Mouse (Mus musculus) olfactory bulb, adult 2 months (tissue): ENCODE measurements around the gene Syt8. TPM values are rescaled to one million over a fixed set of nuclear protein-coding genes. Genes with fewer than 3 reads are reported as not detected.

Source experiments
- H3K27ac ChIP-seq: fragments of 200-500 bp; 2 replicates; pipeline ENCODE4 v1.5.1; 2012; ENCODE audit warnings: low read depth, low read length; ENCODE audit not compliant: insufficient read depth
- H3K4me1 ChIP-seq: fragments of 200-500 bp; 2 replicates; pipeline ENCODE4 v1.6.1; 2012; ENCODE audit warnings: low read length; ENCODE audit not compliant: control insufficient read depth, insufficient read depth
- H3K4me3 ChIP-seq: fragments of 200-500 bp; 2 replicates; pipeline ENCODE4 v1.5.1; 2012; ENCODE audit warnings: mild to moderate bottlenecking, low read depth, low read length, moderate library complexity; ENCODE audit not compliant: insufficient read depth
- CTCF ChIP-seq: fragments of 200-500 bp; IDR thresholded peaks from 2 replicates; pipeline ENCODE4 v1.5.1; 2012; ENCODE audit warnings: low read depth, mild to moderate bottlenecking, low read length, moderate library complexity; ENCODE audit not compliant: insufficient read depth
- POLR2A ChIP-seq: fragments of 200-500 bp; IDR thresholded peaks from 2 replicates; pipeline ENCODE4 v1.6.1; 2012; ENCODE audit warnings: mild to moderate bottlenecking, low read depth, low read length, moderate library complexity; ENCODE audit not compliant: insufficient read depth
- WGBS: fragments of 180-500 bp; shearing (Covaris S2); methylation state at CpG from one replicate; pipeline ENCODE4 v1.1.7; 2018; 5-methylcytosine and 5-hydroxymethylcytosine counted together
- polyA plus RNA-seq: library from polyadenylated mRNA; stranded (reverse); fragments of >200 nt; gene quantifications from 2 replicates; pipeline ENCODE4 v1.2.4, GENCODE M21; 2012; ENCODE audit warnings: low replicate concordance; ENCODE audit not compliant: missing spikeins, insufficient read depth, insufficient read length

The Syt8 gene
- polyA plus RNA-seq, 1 experiment = not detected

DNA sequence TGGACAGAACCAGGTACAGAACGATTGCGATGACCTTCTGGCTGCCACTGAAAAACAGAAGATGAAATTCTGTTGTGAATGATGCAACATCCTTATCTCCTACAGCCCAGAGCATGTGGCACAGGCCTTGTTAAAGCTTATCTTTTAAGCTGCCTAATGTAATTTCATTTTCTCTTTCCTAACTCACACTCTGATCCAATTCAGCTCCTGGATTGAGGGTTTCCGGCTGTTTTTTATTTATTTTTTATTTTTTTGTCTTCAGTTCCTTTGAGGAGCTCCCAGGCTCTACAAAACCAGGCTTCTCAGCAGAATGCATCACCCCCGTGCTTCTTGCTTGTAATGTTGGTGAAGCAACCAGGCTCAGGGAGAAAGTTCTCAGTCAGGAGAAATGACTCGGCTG, 14.8 kb upstream of the Syt8 start:
- TF ChIP-seq CTCF (no peak), POLR2A (no peak)
- H3K4me3 ChIP-seq = no peak overlapping the region
- 86% methylated on average over 5 of the region's 5 CpGs for WGBS
- no peaks in the 10 kb centered on the region for H3K4me1 ChIP-seq
- H3K27ac ChIP-seq = no peak overlapping the region

DNA sequence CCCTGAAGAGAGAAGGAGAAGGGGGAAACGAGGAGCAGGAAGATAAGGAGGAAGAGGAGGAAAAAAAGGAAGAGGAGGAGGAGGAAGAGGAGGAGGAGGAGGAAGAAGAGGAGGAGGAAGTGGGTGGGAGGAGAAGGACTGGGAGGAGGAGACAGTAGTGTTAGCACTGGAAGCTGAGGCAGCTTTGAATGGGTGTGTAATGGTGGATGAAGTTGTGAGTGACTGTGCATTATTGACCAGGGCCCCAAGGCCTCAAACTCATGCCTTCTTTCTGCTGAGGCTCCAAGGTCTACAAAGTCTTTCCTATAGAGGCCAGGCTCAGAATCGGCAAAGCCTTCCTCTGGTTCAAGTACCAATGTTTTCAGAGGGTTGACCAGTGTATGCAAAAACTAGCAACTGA, 12.8 kb upstream of the Syt8 start:
- Histone ChIP-seq H3K27ac (no peak overlapping the region), H3K4me1 (no peaks in the 10 kb centered on the region), H3K4me3 (no peak overlapping the region)
- no peak for TF ChIP-seq CTCF
- TF ChIP-seq POLR2A = no peak
- WGBS = 82% methylated on average over 2 of the region's 2 CpGs

DNA sequence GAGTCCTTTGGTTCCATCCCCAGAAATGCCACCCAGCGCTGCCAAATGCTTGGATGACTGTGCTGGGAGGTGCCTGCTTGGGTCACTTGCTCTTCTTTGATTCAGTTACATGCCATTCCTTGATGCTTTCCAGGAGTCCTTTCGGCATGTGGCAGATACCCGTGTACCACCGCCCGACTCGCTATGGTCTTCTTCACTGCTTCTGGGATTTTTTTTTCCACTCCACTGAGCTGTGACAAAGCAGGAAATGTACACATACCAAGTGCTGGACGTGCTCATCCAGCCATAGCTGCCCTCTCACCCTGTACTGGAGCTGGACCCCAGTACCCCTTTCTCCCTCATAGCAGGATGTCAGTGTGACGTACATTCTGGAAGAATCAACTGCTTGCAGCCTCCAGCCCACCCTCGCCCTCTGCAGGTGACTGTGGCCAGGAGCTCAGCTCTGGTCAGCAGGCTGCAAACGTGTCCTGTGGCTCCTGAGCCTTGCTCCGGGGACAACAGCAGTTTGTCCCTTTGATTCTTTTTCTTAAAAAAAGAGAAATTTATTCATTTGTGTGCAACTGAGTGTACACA, 8.9 kb upstream of the Syt8 start:
- TF ChIP-seq CTCF = no peak
- no peak for TF ChIP-seq POLR2A
- no peak overlapping the region for H3K27ac ChIP-seq
- 70% methylated on average over 11 of the region's 11 CpGs for WGBS

DNA sequence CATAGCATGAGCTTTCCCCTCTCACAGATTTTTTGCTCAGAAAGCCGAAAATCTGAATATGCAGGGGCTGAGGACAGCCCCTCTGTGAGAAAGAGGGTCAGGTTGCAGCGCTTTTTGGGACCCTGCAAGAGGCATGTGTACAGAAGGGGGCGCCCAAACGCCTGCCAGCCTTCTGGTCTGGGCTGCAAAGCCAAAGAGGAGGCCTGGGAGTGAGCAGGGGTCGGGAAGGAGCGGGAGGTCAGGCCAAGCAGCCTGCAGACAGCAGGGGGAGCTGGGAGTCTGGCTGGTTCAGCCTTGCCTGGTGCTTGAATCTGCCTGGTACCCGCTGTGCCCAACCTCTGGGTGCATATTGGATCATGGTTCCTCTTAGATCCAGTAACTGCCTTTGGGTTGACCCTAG, 6.4 kb upstream of the Syt8 start:
- no peak for TF ChIP-seq POLR2A
- Histone ChIP-seq H3K4me1 (peaks cover 6% of the 10 kb centered on the region), H3K4me3 (no peak overlapping the region), H3K27ac (no peak overlapping the region)
- WGBS = 52% methylated on average over 7 of the region's 7 CpGs

More for the DNA sequence above, 8.9 kb upstream of the Syt8 start:
- Histone ChIP-seq H3K4me3 (no peak overlapping the region), H3K4me1 (peaks cover 6% of the 10 kb centered on the region)

DNA sequence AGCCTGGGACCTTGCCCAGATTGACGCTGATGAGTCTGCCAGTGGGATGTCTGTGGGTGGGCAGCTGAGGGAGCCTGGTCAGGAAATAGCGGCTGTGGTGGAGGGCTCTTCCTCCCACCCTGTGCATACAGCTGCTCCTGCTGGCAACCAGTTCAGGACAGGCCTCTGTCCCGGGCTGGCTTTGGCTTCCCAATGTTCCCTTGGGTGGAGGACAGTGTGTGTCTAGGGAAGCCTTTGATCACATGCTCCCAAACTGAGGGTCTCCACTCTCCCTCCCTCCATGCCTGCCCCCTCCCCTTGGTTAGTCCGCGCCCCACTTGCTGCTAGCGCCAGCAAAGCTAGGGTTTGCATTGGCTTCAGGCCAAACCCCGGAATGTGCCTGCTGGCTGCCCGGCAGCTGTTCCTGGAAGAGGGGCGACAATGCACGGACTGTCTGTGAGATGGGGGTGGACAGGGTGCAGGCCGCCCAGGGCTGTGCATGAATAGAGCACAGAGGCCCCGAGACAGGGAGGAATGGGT, 4.4 kb upstream of the Syt8 start:
- Histone ChIP-seq H3K27ac (no peak overlapping the region), H3K4me1 (peaks cover 6% of the 10 kb centered on the region), H3K4me3 (no peak overlapping the region)
- TF ChIP-seq CTCF (no peak), POLR2A (no peak)
- WGBS = 29% methylated on average over 12 of the region's 12 CpGs

DNA sequence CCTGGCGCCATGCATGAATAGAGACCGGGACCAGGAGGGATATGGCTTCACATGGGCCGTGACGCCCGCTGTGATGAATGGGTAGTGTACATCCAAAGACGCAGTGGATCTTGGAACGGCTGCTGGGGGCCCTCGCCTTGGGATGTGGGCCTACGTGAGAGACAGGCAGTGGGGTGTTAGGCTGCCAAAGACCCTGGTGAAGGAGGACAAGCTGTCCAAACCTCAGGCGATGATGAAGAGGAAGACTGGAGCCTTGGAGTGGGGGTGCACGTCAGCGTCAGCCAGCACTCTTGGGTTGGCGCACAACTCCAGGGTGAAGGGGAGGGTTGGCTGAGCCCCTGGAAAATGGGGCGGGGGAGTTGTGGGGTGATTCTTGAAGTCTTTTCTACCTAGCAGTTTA, 3.5 kb upstream of the Syt8 start:
- peaks cover 6% of the 10 kb centered on the region for H3K4me1 ChIP-seq
- 86% methylated on average over 14 of the region's 14 CpGs for WGBS
- TF ChIP-seq CTCF (no peak), POLR2A (no peak)
- no peak overlapping the region for H3K27ac ChIP-seq
- H3K4me3 ChIP-seq = no peak overlapping the region

DNA sequence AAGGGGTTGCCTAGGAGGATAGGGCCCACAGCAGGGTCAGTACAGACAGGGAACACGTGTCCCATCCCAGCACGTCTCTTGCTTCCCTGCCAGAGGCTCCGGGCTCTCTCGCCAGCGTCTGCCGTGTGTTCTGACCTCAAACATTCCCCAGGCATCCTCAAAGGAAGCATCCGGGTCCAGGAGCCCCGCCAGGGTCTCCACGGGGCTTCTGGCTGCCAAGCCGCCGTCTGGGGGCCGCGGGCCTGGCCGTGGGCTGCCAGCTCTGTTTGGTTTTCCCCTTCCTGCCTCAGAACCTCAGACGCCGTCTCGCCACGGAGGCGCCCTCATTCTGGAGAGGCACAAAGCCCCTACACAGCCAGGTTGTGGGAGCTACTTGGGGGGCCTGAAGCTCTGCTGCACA, 1.0 kb upstream of the Syt8 start:
- H3K27ac ChIP-seq = no peak overlapping the region
- no peak for TF ChIP-seq POLR2A
- TF ChIP-seq CTCF = no peak
- H3K4me3 ChIP-seq = no peak overlapping the region
- WGBS = 48% methylated on average over 19 of the region's 19 CpGs
- H3K4me1 ChIP-seq = peaks cover 6% of the 10 kb centered on the region

DNA sequence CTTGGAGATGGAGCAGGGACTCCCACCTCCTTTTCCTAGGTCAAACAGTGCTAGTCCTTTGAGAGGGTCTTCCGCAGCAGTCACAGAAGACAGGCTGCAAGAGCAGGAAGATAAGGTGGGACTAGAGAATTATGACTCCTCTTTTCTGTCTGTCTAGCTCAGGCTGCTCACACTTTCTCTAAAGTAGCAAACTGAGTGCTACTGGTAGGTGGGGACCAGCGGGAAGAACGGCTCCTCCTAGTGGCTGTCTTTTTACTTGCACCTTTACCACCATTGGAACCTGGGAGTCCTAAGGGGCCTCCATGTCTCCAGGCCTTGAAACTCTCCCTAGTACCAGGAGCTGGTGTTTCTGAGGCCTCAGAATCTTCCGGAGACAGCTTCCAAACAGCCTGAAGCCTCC, 874 bp downstream of the Syt8 start:
- 26% methylated on average over 4 of the region's 4 CpGs for WGBS
- H3K4me1 ChIP-seq = peaks cover under 1% of the 10 kb centered on the region; the same call in 1 of the 2 replicates
- TF ChIP-seq CTCF = 0 out of 2 replicates have a peak, but pooled peaks have one; percentile 30
- no peak for TF ChIP-seq POLR2A
- H3K27ac ChIP-seq = no peak overlapping the region
- H3K4me3 ChIP-seq = no peak overlapping the region

DNA sequence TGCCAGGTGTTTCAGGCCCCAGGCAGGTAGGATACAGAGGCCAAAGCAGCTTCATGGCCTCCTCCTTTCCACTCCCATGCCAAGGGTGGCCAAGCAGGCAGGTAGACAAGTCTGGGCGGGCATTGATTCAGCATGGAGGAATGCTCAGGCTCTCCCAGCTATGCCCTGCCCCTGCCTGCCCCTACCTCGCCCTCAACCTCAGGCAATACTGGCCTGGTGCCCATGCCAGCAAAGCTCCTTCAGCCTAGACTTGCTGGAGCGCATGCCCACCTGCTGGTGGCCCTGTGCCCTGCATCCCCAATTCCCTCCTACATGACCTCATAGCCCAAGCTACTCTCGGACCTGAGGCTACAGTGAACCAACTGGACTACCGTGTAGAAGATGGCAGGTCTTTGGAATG, 2.7 kb downstream of the Syt8 start:
- TF ChIP-seq POLR2A = no peak
- no peak for TF ChIP-seq CTCF
- 82% methylated on average over 5 of the region's 5 CpGs for WGBS
- no peak overlapping the region for H3K27ac ChIP-seq
- H3K4me1 ChIP-seq = no peaks in the 10 kb centered on the region
- no peak overlapping the region for H3K4me3 ChIP-seq

DNA sequence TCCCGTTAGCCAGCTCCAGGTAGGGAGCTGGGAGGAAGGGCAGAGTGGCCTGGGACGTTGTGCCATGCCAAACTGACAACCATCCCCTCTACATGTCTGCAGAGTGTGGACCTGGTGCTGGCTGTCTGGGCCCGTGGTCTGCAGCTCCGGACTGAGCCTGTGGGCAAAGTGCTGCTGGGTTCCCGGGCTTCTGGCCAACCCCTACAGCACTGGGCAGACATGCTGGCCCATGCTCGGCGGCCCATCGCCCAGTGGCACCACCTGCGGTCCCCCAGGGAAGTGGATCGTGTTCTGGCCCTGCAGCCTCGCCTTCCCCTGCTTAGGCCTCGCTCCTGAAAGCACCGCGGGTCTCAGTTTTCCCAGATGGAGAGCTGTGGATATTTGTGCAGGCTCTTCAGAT, 5.3 kb downstream of the Syt8 start:
- Histone ChIP-seq H3K4me3 (no peak overlapping the region), H3K27ac (no peak overlapping the region), H3K4me1 (no peaks in the 10 kb centered on the region)
- TF ChIP-seq POLR2A (no peak), CTCF (no peak)
- 73% methylated on average over 14 of the region's 14 CpGs for WGBS
